Mouse (Mus musculus) C2C12 (cell line): ENCODE data around the gene Plekha4.

Experiments used
- CTCF ChIP-seq: IDR thresholded peaks from one replicate; pipeline ENCODE4 v1.5.1; 2011; ENCODE audit not compliant: control insufficient read depth, insufficient read depth, insufficient read length
- MYOG ChIP-seq: IDR thresholded peaks from one replicate; pipeline ENCODE4 v1.6.1; 2011; ENCODE audit not compliant: control insufficient read depth, insufficient read length; ENCODE audit errors: extremely low read depth

DNA sequence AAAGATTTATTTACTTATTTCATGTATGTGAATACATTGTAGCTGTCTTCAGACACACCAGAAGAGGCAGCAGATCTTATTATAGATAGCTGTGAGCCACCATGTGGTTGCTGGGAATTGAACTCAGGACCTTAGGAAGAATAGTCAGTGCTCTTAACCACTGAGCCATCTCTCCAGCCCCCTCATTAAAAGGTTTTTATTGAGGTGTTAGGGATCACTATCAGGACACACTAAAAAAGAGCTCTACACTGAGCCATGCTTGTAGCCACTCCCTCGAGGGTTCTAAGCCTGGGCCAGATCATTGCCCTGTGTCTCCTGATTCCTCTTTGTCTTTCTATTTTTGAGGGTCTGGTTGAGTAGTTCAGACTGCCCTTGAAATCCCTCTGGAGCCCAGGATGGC lies 49.7 kb upstream of the Plekha4 start:
- no peak for TF ChIP-seq CTCF
- TF ChIP-seq MYOG: no peak
